Mouse (Mus musculus) ES-Bruce4 (cell line): ENCODE data around the gene Tubg1. TPM values are rescaled to one million over a fixed set of nuclear protein-coding genes. Genes with fewer than 3 reads are reported as not detected.

Experiments
- H3K27ac ChIP-seq: 2 replicates; pipeline ENCODE4 v1.5.1; 2012; ENCODE audit warnings: low read length, inconsistent platforms; ENCODE audit not compliant: insufficient read depth
- H3K27me3 ChIP-seq: 2 replicates; pipeline ENCODE4 v1.6.1; 2012; ENCODE audit warnings: mild to moderate bottlenecking, low read length, inconsistent platforms; ENCODE audit not compliant: control insufficient read depth, poor library complexity, insufficient read depth, severe bottlenecking
- H3K36me3 ChIP-seq: 2 replicates; pipeline ENCODE4 v1.6.1; 2012; ENCODE audit warnings: inconsistent platforms, mild to moderate bottlenecking, low read length, moderate library complexity; ENCODE audit not compliant: control insufficient read depth, poor library complexity, insufficient read depth, severe bottlenecking
- H3K4me1 ChIP-seq: one replicate; pipeline ENCODE4 v1.8.1; 2011; ENCODE audit warnings: low read length; ENCODE audit not compliant: control insufficient read depth, insufficient read depth
- H3K4me3 ChIP-seq: 2 replicates; pipeline ENCODE4 v1.5.1; 2011; ENCODE audit warnings: low read depth, mild to moderate bottlenecking, low read length
- H3K9ac ChIP-seq: 2 replicates; pipeline ENCODE4 v1.6.1; 2012; ENCODE audit warnings: low read depth, mild to moderate bottlenecking, inconsistent platforms; ENCODE audit not compliant: poor library complexity, severe bottlenecking
- H3K9me3 ChIP-seq: replicated peaks from 2 replicates; pipeline ENCODE4 v1.6.1; 2012; ENCODE audit warnings: mild to moderate bottlenecking, low read length, inconsistent platforms; ENCODE audit not compliant: control insufficient read depth, poor library complexity, insufficient read depth, severe bottlenecking
- CTCF ChIP-seq: IDR thresholded peaks from one replicate; pipeline ENCODE4 v1.8.1; 2011; ENCODE audit warnings: low read depth, low read length
- EP300 ChIP-seq: IDR thresholded peaks from 2 replicates; pipeline ENCODE4 v1.6.1; 2011; ENCODE audit warnings: low read depth, low read length; ENCODE audit not compliant: insufficient read depth
- POLR2A ChIP-seq: IDR thresholded peaks from one replicate; pipeline ENCODE4 v1.8.1; 2011; ENCODE audit warnings: low read length; ENCODE audit not compliant: insufficient read depth
- polyA plus RNA-seq: library from polyadenylated mRNA; stranded (reverse); fragments of >200 nt; gene quantifications from 2 replicates; pipeline ENCODE4 v1.2.4, GENCODE M21; 2011; ENCODE audit warnings: low read depth; ENCODE audit not compliant: missing spikeins, insufficient read depth, insufficient read length

Tubg1 gene
- polyA plus RNA-seq, 1 experiment, result 55.3 TPM

DNA sequence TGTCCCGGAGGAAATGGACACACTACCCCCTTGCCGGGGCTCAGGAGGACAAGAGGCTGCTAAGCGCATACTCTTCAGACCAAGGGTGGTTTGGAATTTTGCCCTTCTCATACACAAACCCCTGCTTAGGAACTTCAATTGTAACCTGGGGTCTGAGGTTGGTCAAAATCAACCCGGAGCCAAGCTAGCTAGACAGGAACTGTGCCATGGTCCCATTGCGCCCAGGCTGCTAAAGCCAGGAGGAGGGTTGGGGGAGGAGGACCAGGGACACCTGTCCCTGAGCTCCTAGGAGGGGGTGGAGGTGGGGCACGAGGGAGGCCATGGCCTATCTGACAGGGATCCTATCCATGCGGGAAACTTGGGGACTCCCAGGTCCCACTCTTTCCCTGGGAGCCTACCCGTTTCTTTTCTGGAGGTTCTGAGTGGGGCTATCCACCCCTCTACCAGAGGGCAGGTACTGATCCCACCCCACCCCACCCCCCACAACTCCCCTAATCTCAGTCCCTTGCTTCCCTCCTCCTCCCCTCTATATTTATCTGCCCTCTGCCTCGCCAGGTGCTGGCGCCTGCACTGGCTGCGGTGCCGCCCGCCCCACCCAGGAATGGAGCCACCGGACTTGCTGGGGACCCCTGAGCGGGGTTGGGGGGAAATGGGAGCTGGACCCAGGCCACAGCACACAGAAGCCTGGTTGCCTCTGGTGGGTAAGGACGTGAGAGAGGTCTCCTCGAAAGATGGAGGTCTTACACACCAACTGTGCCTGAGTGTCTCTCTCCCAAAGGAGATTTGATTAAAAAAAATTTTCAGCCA is 49.8 kb downstream of the Tubg1 start:
- no peaks in the 10 kb centered on the region for H3K36me3 ChIP-seq
- no peaks in the 10 kb centered on the region for H3K4me1 ChIP-seq
- no peaks in the 10 kb centered on the region for H3K9me3 ChIP-seq
- H3K9ac ChIP-seq, result peak overlapping the region; percentile 66
- TF ChIP-seq POLR2A (no peak), CTCF (no peak), EP300 (no peak)
- H3K27me3 ChIP-seq, result peaks cover 21% of the 10 kb centered on the region
- no peak overlapping the region for H3K4me3 ChIP-seq
- H3K27ac ChIP-seq, result no peak overlapping the region

DNA sequence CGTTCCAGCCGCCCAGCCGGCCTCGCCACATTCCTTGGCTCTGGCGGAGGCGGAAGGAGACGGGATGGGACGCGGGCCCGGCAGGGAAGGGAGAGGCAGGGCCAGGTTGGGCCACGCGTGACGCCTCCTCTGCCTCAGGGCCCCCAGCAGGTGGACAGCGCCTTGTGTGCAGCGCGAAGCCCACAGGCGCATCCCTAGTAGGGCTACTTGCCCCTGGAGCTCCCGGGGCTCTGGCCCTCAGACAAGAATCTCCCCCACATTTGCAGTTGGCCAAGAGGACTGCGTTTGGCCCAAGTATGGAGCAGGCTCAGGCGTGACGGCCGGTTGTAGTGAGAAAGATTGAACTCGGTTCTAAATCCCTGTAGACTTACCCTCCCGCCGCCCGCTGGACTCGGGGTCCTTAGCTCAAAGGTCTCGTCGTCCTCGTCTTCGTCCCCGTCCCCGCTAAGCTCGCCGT is 50.6 kb downstream of the Tubg1 start, which contains the start of gene Cntnap1:
Gene Cntnap1 (plus strand): TSS at position 170 of the 457 bp plus-strand sequence.
- Histone ChIP-seq H3K9me3 (no peaks in the 10 kb centered on the region), H3K27ac (no peak within 1 kb of the TSS), H3K9ac (peak within 1 kb of the TSS; percentile 66), H3K36me3 (no peaks in the 10 kb centered on the region), H3K27me3 (peaks cover 21% of the 10 kb centered on the region), H3K4me1 (no peaks in the 10 kb centered on the region), H3K4me3 (peak within 1 kb of the TSS; percentile 93)
- TF ChIP-seq EP300 (no peak), POLR2A (no peak), CTCF (no peak)

DNA sequence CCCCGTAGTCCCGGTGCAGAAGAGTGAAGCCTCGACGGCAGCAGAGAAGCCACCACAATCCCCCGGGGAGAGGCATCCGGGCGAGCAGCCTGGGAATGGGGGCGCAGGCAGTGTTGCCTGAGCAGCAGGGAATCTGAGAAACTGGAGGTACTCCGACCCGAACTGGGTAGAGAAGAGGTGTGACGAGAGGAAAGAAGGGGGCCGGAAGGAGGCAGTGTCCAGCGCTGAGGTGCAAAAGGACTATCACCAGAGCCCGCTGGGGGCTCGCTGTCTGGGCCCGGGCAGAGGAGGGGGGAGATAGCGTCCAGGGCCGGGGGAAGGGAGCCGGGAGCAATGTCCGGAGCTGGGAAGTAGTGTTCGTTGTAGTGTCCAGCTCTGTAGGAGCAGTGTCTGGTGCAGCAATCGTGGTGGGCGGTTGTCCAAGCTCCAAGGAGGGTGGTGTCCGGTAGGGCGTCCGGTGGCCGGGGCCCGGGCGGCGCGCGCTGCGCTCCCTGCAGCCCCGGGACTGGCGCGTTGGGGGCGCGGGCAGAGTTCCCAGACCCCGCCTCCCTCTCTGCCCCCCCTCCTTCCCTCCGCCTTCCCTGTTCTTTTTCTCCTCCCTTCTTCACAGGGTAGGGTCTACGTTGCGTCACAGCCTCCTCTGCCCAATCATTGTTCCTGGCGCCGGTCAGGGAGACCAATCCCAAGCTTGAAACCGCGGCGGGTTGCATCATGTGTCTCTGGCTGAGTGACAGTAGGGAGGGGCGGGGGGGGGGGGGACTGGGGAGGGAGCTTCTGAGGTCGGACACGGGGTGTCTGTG is 51.3 kb downstream of the Tubg1 start, which contains the start of gene Plekhh3:
Gene Plekhh3 (minus strand): TSS at position 541 of the 800 bp plus-strand sequence.
- no peak for TF ChIP-seq CTCF
- TF ChIP-seq EP300, result 0 out of 2 replicates have a peak, but pooled peaks have one; percentile 5
- no peak for TF ChIP-seq POLR2A
- no peak within 1 kb of the TSS for H3K27ac ChIP-seq
- no peaks in the 10 kb centered on the region for H3K9me3 ChIP-seq
- peak within 1 kb of the TSS; percentile 93 for H3K4me3 ChIP-seq
- no peaks in the 10 kb centered on the region for H3K36me3 ChIP-seq
- no peaks in the 10 kb centered on the region for H3K4me1 ChIP-seq
- H3K27me3 ChIP-seq, result peaks cover 21% of the 10 kb centered on the region
- peak within 1 kb of the TSS; percentile 66 for H3K9ac ChIP-seq

DNA sequence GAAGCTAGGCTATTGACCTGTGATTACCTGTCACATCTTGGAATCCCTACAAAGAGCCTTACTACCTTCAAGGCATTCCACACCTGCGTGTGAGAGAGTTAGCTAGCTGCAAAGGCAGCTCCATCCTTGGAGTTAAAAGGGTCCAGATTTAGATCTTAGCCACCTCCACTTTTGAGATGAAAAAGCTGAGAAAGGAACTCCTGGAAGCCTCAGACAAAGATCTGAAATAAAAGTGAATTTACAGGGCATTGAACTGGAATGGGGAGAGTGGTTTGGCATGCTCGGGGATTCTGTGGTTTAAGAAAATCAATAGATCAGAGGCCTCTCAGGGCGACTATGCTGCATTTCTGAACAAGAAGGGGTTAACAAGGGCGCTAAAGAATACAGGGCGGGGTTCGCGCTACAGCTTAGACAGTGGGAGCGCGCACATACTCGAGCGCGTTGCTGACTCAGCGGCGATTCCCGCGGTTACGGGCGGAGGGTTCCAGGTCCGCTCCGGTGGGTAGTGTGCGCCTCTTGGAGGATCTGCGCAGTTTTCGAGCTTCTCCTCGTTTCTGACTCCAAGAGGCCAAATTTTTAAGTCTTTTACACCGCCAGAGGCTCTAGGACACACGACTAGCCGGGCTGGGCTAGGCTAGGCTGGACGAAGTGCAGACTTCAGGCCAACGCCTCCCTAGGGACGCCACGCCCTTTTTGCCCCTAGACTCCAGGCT is 52.1 kb downstream of the Tubg1 start:
- no peaks in the 10 kb centered on the region for H3K36me3 ChIP-seq
- peak overlapping the region; percentile 4; the same call in 1 of the 2 replicates for H3K9ac ChIP-seq
- TF ChIP-seq CTCF (no peak), EP300 (no peak), POLR2A (no peak)
- peaks cover 18% of the 10 kb centered on the region for H3K27me3 ChIP-seq
- H3K9me3 ChIP-seq, result no peaks in the 10 kb centered on the region
- H3K4me1 ChIP-seq, result no peaks in the 10 kb centered on the region
- peak overlapping the region; percentile 64 for H3K4me3 ChIP-seq
- H3K27ac ChIP-seq, result no peak overlapping the region

DNA sequence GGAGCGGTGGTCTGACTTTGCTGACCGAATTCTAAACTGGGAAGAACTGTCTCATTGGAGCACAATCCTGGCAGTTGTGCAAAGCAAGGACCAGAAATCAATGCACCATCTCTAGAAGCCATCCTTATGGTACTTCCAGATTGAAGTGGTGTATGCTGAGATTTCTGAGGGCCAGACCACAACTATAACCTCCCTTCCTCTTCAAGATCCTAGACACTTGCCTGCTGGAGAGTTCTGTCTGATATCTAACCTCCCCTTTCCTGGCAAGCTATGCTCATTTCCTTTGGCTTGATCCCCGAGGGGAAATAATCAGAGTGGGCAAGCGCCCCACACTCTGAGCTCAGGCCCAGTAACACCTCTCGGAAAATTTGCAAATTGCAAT is 52.7 kb downstream of the Tubg1 start:
- no peak overlapping the region for H3K27ac ChIP-seq
- H3K9me3 ChIP-seq, result no peaks in the 10 kb centered on the region
- peak overlapping the region; percentile 64 for H3K4me3 ChIP-seq
- H3K9ac ChIP-seq, result peak overlapping the region; percentile 4; the same call in 1 of the 2 replicates
- no peaks in the 10 kb centered on the region for H3K4me1 ChIP-seq
- H3K36me3 ChIP-seq, result no peaks in the 10 kb centered on the region
- H3K27me3 ChIP-seq, result peaks cover 18% of the 10 kb centered on the region
- TF ChIP-seq CTCF (no peak), POLR2A (no peak), EP300 (no peak)
